Mouse (Mus musculus) layer of hippocampus, adult 11-12 months (tissue): ENCODE results near the gene Axl.

Experiments used
- DNase-seq: peaks from one replicate; pipeline ENCODE4 v3.0.0; 2022; ENCODE audit warnings: low spot score

Axl gene

GRCm38 (mm10) chr7:25788220-25789128, at the start of gene Axl:
Gene Axl, minus strand, starts transcription at chr7:25788705.
- peak; percentile 52 for DNase-seq

- DNase-seq: no peak
These were observed 46.8 kb upstream of the Axl start for GRCm38 (mm10) chr7:25835188-25835891.

GRCm38 (mm10) chr7:25831557-25832530, 43.3 kb upstream of the Axl start:
- DNase-seq: no peak

DNA sequence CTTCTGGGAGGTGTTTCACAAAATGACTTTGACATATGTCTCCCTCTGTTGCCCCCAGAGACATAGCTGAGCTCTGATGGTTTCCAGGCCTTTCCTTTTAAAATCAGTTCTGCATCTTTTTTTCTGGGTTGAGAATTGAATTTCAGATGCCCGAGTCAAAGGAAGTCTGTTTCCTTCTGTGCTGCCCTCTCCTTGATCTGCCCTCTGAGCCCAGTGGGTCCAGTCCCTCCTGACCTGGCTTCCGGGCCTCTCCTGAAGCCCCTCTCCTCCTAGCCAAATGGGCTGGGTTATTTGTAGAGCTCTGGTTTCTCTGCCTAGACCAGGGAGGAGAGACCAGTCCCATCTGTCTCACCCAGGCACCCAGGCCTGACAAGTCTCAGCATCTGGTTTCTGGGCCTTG, 41.7 kb upstream of the Axl start:
- no peak for DNase-seq

DNA sequence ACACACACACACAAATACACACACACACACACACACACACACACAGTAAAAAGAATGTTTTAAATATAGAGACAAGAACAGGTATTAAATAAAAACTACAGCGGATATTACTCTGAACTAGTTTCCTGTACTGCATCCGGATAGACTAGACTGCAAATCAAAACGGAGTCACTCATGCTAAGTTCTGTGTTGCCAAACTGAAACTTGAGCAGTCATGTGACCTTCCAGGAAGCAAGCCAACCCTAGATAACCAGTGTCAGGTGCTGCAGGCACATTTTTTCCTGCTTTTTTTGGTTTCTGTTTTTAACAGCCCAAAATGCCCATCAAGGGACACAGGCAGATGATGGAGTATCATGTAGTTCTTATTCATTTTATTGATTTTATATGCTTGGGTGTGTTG, 38.7 kb upstream of the Axl start:
- DNase-seq: no peak

GRCm38 (mm10) chr7:25826029-25826428, 37.5 kb upstream of the Axl start:
- no peak for DNase-seq

DNA sequence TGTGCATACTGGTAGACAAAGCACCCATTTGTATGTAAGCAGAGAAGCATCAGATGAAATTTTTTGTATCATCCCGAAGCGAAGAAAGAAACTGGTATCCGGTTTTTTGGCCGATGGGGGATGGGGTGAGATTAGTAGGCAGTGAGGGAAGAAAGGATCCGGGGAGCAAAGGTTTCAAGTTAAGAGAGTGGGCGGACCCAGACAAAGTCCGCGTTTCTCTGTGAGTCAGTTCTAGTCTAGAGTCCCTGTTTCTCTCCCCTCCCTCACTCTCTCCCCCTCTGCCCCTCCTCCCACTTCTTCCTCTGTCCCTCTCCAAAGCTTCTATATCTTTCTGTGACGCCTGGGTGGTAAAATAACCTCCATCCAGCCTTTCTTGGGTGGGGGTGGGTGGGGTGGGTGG, 36.5 kb upstream of the Axl start:
- no peak for DNase-seq

DNA sequence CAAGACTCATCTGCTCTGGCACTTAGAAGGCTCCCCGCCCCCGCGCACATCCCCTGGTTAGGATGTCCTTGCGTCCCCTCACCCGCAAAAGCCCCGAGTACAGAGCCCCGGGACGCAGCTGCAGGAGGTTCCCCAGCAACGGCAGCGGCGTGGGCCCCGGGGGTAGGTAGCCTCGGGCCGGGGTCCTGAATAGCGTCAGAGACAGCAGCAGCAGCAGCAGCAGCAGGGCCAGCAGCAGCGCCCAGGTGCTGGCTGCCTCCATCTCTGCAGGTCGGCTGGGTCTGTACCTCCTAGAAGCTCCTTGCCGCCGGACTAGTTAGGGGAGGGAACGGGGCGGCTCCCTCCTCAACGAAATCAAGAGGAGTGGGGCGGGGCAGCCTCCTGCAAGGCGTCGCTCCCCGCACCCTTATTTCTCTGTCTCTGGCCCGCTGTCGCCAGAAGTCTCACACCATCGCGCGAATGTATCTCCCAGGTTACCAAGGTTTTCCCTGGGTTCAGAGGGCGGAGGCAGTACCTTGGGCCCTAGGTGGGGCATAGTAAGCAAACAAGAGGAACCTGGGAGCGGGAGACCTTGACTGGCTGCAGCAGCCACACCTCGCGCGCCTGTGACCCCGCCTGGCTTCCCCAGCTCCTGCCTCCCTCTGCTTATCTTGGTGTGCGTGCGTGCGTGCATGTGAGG, 27.9 kb upstream of the Axl start, which contains the start of gene Cyp2s1:
TSS of gene Cyp2s1 (minus strand) at position 673 of the 679 bp plus-strand sequence.
- no peak for DNase-seq

DNA sequence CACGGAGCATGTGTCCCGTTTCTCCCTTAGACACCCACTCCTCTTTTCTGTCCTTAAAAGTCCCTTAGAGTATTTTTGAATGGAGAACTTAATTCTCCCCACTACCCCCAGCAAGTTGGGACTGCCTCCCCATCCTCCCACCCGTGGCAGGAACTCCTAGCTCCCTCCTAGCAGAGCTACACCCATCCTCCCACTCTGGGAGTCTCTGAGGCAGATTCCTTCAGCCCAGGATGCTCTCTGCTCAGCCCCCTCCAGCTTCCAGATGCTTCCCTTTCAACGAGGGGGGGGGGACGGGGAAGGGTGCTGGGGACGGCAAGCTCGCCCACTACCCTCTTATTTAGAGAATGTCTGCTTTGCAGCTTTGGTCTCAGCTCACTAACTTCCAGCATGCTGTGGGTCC, 27.1 kb upstream of the Axl start:
- DNase-seq: no peak

DNA sequence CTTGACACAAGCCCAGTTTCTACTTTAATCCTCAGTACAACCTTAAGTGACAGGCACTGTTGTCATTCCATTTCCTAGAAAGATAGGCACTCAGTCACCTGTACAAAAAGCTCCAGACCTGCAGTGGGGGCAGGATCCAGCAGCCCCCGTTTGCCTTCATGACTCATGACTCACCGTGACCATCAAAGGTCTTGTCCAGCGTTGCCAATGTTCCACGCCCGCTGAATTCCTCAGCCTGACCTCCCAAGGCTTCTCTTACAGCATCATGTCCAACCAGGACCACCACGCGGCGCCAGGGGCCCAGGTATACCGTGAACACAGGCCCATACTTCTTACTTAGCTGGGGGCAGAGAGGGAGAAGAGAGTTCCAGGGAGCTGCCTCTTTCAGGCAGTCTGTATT, 26.2 kb upstream of the Axl start:
- DNase-seq: no peak

GRCm38 (mm10) chr7:25812195-25812594, 23.7 kb upstream of the Axl start:
- no peak for DNase-seq

DNA sequence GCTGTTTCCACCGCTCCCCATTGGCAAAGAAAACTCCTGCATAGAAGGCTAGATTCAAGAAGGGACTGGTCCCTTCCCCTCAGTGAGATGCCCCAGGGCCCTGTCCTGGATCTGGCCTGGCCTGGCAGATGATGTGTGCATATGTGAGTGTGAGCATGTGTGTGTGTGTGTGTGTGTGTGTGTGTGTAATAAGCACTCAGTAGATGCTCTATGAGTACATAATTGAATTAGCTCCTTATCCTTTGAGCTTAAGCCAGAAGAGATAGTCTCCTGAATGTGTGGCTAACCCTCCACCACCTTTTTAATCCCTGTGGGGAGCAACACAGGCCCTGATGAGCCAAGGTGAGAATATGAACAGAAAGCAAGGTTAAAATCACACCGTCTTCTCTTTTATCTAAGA, 23.2 kb upstream of the Axl start:
- no peak for DNase-seq

GRCm38 (mm10) chr7:25805631-25806343, 17.3 kb upstream of the Axl start:
- DNase-seq: peak; percentile 90

DNA sequence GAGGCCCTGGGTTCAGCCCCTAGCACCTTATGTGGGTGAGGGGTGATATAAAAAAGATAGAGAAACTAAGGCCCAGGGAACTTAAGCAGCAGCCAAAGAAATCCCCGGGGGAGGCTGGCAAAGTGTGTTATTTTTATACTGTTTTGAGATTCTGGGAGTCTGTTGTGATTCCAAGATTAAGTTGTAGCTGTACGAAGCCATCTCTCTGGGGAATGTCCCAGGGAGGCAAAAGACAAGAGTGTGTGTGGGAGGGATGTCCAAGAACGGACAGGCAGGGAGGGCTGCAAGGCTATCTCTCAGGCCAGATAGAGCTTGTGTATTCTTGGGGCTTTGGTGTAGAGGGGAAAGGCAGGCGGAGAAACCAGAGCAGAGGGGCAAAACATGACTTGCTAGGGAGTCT, 16.3 kb upstream of the Axl start:
- no peak for DNase-seq

- DNase-seq: no peak
These were observed 15.0 kb upstream of the Axl start for GRCm38 (mm10) chr7:25803460-25803859.

DNA sequence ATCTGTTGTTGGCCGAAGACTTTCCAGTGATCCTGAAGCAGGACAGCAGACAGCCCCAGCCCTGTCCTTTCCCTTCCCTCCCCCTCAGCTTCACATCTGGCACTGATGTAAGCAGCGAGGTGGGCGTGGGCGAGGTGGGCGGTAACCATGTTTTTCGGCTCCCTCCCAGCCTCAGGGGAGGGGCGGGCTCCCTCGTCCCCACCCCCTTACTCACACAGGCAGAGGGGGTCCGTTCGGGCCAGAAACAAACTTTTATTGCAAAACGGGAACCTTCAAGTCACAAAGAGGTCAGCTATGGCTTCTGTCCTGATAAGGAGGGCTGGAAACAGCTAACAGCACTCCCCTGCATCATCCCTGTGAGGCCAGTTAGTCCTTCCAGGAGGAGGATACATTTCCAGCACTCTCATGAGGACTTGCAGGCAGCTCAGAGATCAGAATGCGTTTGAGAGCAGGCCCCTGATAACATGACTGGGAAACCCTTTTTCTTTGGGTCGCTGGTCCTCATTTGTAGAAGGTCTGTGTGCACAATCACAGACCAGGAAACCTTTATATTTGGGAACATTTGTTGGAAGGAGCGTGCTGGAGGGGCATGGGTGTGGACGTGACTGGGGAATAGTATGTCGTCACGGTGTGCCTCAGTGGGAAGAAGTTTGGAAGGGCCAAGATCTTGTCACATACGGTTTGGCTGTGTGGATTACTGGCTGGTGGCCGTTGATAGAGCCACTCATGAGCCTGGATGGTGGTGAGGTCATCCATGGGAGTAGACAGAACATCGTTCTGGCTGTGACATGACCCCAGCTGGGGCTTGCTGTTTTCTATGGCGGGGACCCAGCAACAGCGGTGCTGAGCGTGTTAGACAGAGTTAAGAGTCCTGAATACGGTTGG, 14.0 kb upstream of the Axl start:
- no peak for DNase-seq

DNA sequence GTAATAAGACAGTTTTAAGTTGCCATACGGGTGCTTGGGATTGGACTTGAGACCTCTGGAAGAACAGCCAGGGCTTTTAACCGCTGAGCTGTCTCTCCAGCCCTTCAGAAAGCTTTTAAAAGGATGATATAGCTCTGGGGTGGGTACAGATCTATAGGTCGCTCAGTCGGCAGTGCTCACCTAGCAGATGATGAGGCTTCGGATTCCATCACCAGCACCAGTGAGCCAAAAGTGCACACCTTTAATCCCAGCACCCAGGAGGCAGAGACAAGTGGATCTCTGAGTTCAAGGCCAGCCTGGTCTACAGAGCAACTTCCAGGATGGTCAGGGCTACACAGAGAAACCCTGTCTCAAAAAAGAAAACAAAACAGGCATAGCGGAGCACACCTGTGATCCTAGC, 12.5 kb upstream of the Axl start:
- DNase-seq: no peak

GRCm38 (mm10) chr7:25799369-25799768, 10.9 kb upstream of the Axl start:
- DNase-seq: no peak

DNA sequence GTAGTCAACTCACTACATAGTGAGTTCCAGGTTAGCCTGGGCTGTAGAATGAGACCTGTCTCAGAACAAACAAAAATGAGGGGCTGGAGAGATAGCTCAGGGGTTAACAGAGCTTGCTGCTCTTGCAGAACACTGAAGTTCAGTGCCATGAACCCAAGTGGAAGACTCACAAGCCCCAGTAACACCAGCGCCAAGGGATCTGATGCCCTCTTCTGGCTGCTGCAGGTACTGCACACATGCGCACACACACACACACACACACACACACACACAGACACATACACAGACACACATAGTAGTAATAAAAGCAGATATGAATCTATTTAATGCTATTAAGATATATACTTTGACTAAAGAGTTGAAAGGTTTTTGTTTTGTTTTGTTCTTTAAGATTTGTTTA, 10.0 kb upstream of the Axl start:
- no peak for DNase-seq

GRCm38 (mm10) chr7:25794775-25795174, 6.3 kb upstream of the Axl start:
- DNase-seq: no peak
